Mouse (Mus musculus) G1E (cell line): ENCODE measurements around the gene Mecp2. TPM values are rescaled to one million over a fixed set of nuclear protein-coding genes. Genes with fewer than 3 reads are reported as not detected.
A peak's percentile ranks its signal among the peaks of the same experiment; 100 is the strongest.

ENCODE experiments used
- ATAC-seq: 2 replicates; pipeline ENCODE4 v1.8.0; 2016; ENCODE audit warnings: mild to moderate bottlenecking; ENCODE audit not compliant: insufficient number of reproducible peaks, poor library complexity, low FRiP score, severe bottlenecking; ENCODE audit errors: extremely low read depth
- DNase-seq: peaks from one replicate; pipeline ENCODE4 v3.0.0; 2012; ENCODE audit warnings: low spot score
- H3K27me3 ChIP-seq: 2 replicates; pipeline ENCODE4 v1.6.1; 2012; ENCODE audit warnings: mild to moderate bottlenecking, low read length, inconsistent platforms; ENCODE audit not compliant: insufficient read depth
- H3K36me3 ChIP-seq: replicated peaks from 2 replicates; pipeline ENCODE3; 2012; ENCODE audit warnings: mild to moderate bottlenecking, inconsistent platforms
- H3K4me1 ChIP-seq: 2 replicates; pipeline ENCODE4 v1.6.1; 2012; ENCODE audit warnings: low read depth, low read length, inconsistent platforms, mixed read lengths; ENCODE audit not compliant: insufficient read depth
- H3K4me3 ChIP-seq: 2 replicates; pipeline ENCODE4 v1.5.1; 2012; ENCODE audit warnings: low read depth, mild to moderate bottlenecking, inconsistent platforms, low read length, moderate library complexity, mixed read lengths
- H3K9me3 ChIP-seq: replicated peaks from 2 replicates; pipeline ENCODE4 v1.6.1; 2012; ENCODE audit warnings: inconsistent platforms
- CTCF ChIP-seq: IDR thresholded peaks from 2 replicates; pipeline ENCODE4 v1.5.1; 2012; ENCODE audit warnings: low read depth, low read length, inconsistent platforms, mixed read lengths
- GATA1 ChIP-seq: IDR thresholded peaks from 2 replicates; pipeline ENCODE4 v1.6.1; 2012; ENCODE audit warnings: borderline replicate concordance, low read length, inconsistent platforms, mixed read lengths
- GATA2 ChIP-seq: IDR thresholded peaks from 2 replicates; pipeline ENCODE4 v1.6.1; 2012; ENCODE audit warnings: low read depth, low read length, inconsistent platforms, borderline replicate concordance
- POLR2AphosphoS5 ChIP-seq: IDR thresholded peaks from 2 replicates; pipeline ENCODE4 v1.6.1; 2012; ENCODE audit warnings: low read depth, low read length, inconsistent platforms; ENCODE audit not compliant: insufficient replicate concordance
- TAL1 ChIP-seq: conservative IDR thresholded peaks from 2 replicates; pipeline ENCODE4 v1.6.1; 2012; ENCODE audit warnings: low read depth, low read length, inconsistent platforms, mixed read lengths
- polyA plus RNA-seq: library from polyadenylated mRNA; stranded (reverse); fragments of >175 nt; gene quantifications from 2 replicates; pipeline ENCODE4 v1.2.3, GENCODE M21; 2012
- total RNA-seq, 2 experiments: library from RNA; stranded (forward) in 1 of 2; stranded (reverse) in 1 of 2; fragments of 200-1000 nt in 1 of 2; fragments of >200 nt in 1 of 2; fragmentation: Nextera tagmentation in 1 of 2; gene quantifications; 2 replicates each; pipeline ENCODE4 v1.2.3; 2014 to 2017

Mecp2 gene
- total and polyA plus RNA-seq, 3 experiments, result 21.2 to 47.7 (median 40.1) TPM

- H3K4me3 ChIP-seq, result peak overlapping the region; percentile 81
- no peak for ATAC-seq
- peak; percentile 15 for DNase-seq
- no peak for TF ChIP-seq CTCF
- TF ChIP-seq TAL1, result no peak
- no peak for TF ChIP-seq POLR2AphosphoS5
- no peak for TF ChIP-seq GATA2
- TF ChIP-seq GATA1, result no peak
- H3K27me3 ChIP-seq, result no peaks in the 10 kb centered on the region
- no peaks in the 10 kb centered on the region for H3K36me3 ChIP-seq
- H3K4me1 ChIP-seq, result peaks cover 19% of the 10 kb centered on the region
- no peaks in the 10 kb centered on the region for H3K9me3 ChIP-seq
Measured at GRCm38 (mm10) chrX:74084946-74085498, 50.1 kb downstream of the Mecp2 start.

- no peak for DNase-seq
- no peak for ATAC-seq
Measured at GRCm38 (mm10) chrX:74084276-74084837, 50.8 kb downstream of the Mecp2 start.

GRCm38 (mm10) chrX:74070794-74071193 lies 64.4 kb downstream of the Mecp2 start:
- TF ChIP-seq GATA2 (no peak), GATA1 (no peak), TAL1 (no peak), POLR2AphosphoS5 (no peak), CTCF (no peak)
- peak; percentile 15; the same call in 1 of the 2 replicates for ATAC-seq
- no peaks in the 10 kb centered on the region for H3K27me3 ChIP-seq
- no peaks in the 10 kb centered on the region for H3K9me3 ChIP-seq
- no peaks in the 10 kb centered on the region for H3K4me1 ChIP-seq
- H3K36me3 ChIP-seq, result peaks cover 36% of the 10 kb centered on the region
- no peak overlapping the region for H3K4me3 ChIP-seq
- DNase-seq, result no peak

More at GRCm38 (mm10) chrX:74084276-74084837, 50.8 kb downstream of the Mecp2 start:
- Histone ChIP-seq H3K9me3 (no peaks in the 10 kb centered on the region), H3K4me1 (peaks cover 19% of the 10 kb centered on the region), H3K27me3 (no peaks in the 10 kb centered on the region), H3K36me3 (peaks cover 2% of the 10 kb centered on the region), H3K4me3 (peak overlapping the region; percentile 81)
- no peak for TF ChIP-seq GATA1
- no peak for TF ChIP-seq TAL1
- TF ChIP-seq CTCF, result no peak
- no peak for TF ChIP-seq POLR2AphosphoS5
- no peak for TF ChIP-seq GATA2

- TF ChIP-seq POLR2AphosphoS5, result no peak
- TF ChIP-seq GATA1, result no peak
- no peak for TF ChIP-seq GATA2
- no peak for TF ChIP-seq TAL1
- no peak for TF ChIP-seq CTCF
- no peaks in the 10 kb centered on the region for H3K4me1 ChIP-seq
- DNase-seq, result no peak
- H3K36me3 ChIP-seq, result peaks cover 21% of the 10 kb centered on the region
- H3K4me3 ChIP-seq, result no peak overlapping the region
- no peak for ATAC-seq
- no peaks in the 10 kb centered on the region for H3K27me3 ChIP-seq
- no peaks in the 10 kb centered on the region for H3K9me3 ChIP-seq
Measured at GRCm38 (mm10) chrX:74067891-74068290, 67.3 kb downstream of the Mecp2 start.

DNA sequence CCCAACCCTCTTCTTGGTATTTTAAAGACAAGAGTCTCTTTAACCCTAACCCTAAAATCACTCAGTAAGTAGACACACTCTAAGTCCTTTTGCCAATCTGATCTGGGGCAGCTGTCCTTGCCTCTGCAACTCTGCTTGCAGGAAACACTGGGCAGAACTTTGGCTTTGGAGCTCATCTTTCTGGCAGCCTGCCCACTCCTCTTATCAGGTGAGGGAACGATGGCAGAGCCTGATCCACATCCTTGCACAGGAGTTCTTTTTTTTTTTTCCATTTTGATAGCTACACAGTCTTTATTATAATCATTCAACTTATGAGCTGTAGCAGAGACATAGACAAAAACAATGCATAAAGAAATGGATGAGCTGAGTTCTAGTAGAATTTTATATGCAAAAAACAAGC lies 90.1 kb downstream of the Mecp2 start:
- TF ChIP-seq POLR2AphosphoS5 (no peak), GATA2 (no peak), GATA1 (no peak), CTCF (no peak), TAL1 (no peak)
- DNase-seq, result no peak
- Histone ChIP-seq H3K4me3 (no peak overlapping the region), H3K9me3 (no peaks in the 10 kb centered on the region), H3K36me3 (peaks cover 40% of the 10 kb centered on the region), H3K4me1 (0 out of 2 replicates have a peak, but pooled peaks cover 2% of the 10 kb centered on the region), H3K27me3 (no peaks in the 10 kb centered on the region)
- ATAC-seq, result no peak

- ATAC-seq, result no peak
Measured at GRCm38 (mm10) chrX:74037702-74038375, 97.3 kb downstream of the Mecp2 start.

More at GRCm38 (mm10) chrX:74037702-74038375, 97.3 kb downstream of the Mecp2 start:
- Histone ChIP-seq H3K4me3 (no peak overlapping the region), H3K36me3 (peaks cover 65% of the 10 kb centered on the region), H3K9me3 (no peaks in the 10 kb centered on the region), H3K4me1 (no peaks in the 10 kb centered on the region), H3K27me3 (no peaks in the 10 kb centered on the region)
- DNase-seq, result no peak
- TF ChIP-seq TAL1 (no peak), POLR2AphosphoS5 (no peak), CTCF (no peak), GATA2 (no peak), GATA1 (no peak)
